Mouse (Mus musculus): ENCODE results near the gene Trpm8. TPM values are rescaled to one million over a fixed set of nuclear protein-coding genes. Genes with fewer than 3 reads are reported as not detected.

Gene Trpm8
- total RNA-seq, 2 experiments from 2014 or later = not detected

- DNase-seq = peak; percentile 10 to 50
Measured at GRCm38 (mm10) chr1:88357458-88358090, 80.1 kb downstream of the Trpm8 start.

GRCm38 (mm10) chr1:88358102-88358654, 80.7 kb downstream of the Trpm8 start:
- no peak for DNase-seq

- no peak for DNase-seq
Measured at GRCm38 (mm10) chr1:88361085-88361484, 83.6 kb downstream of the Trpm8 start.

GRCm38 (mm10) chr1:88366881-88367644, 89.6 kb downstream of the Trpm8 start:
- DNase-seq = no peak

GRCm38 (mm10) chr1:88378446-88378845, 101.0 kb downstream of the Trpm8 start:
- DNase-seq = peak in 1 of 2 experiments; percentile 3

GRCm38 (mm10) chr1:88391632-88392031, 114.2 kb downstream of the Trpm8 start:
- no peak for DNase-seq

- DNase-seq = no peak
Measured at GRCm38 (mm10) chr1:88393321-88393720, 115.9 kb downstream of the Trpm8 start.

GRCm38 (mm10) chr1:88403378-88403777, 125.9 kb downstream of the Trpm8 start:
- DNase-seq = no peak

- no peak for DNase-seq
Measured at GRCm38 (mm10) chr1:88406078-88406806, 128.8 kb downstream of the Trpm8 start.

- DNase-seq = no peak
Measured at GRCm38 (mm10) chr1:88406807-88407198, 129.3 kb downstream of the Trpm8 start, which contains the start of gene Spp2. Gene Spp2, plus strand, starts transcription at chr1:88406961.

GRCm38 (mm10) chr1:88408340-88408739, 130.9 kb downstream of the Trpm8 start:
- no peak for DNase-seq

GRCm38 (mm10) chr1:88412013-88412412, 134.6 kb downstream of the Trpm8 start:
- DNase-seq = no peak

- DNase-seq = no peak
Measured at GRCm38 (mm10) chr1:88418943-88419342, 141.5 kb downstream of the Trpm8 start.

GRCm38 (mm10) chr1:88422045-88422444, 144.6 kb downstream of the Trpm8 start:
- no peak for DNase-seq

- no peak for DNase-seq
Measured at GRCm38 (mm10) chr1:88422846-88423395, 145.5 kb downstream of the Trpm8 start.

GRCm38 (mm10) chr1:88424602-88425252, 147.3 kb downstream of the Trpm8 start:
- DNase-seq = peak; percentile 54 to 88

GRCm38 (mm10) chr1:88427987-88428741, 150.7 kb downstream of the Trpm8 start:
- DNase-seq = no peak

- no peak for DNase-seq
Measured at GRCm38 (mm10) chr1:88429413-88429812, 152.0 kb downstream of the Trpm8 start.

GRCm38 (mm10) chr1:88431262-88431661, 153.8 kb downstream of the Trpm8 start:
- no peak for DNase-seq

- DNase-seq = no peak
Measured at GRCm38 (mm10) chr1:88432601-88433000, 155.1 kb downstream of the Trpm8 start.

Data from heart, adult 18-20 months (tissue).